In the genomic region with DNA sequence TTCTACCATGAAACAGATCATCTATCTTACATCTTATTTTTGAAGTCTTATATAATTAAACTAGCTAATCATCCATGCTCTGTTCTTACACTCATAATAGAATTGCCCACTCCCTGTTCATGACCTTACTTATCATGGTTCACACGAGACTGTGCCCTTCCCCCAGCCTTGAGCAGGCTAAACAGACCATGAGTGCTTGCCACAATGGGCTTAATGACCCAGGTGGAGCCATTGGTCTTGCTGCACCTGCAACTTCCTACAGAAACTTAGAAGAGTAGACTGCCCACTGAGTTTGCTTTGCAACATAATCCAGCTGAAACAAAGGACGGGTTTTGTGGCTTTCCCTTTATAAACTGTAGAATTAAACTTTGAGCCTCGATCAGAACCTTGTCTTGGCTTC, we compare ENCODE assay signal across 24 mouse cellular contexts. TPM values are rescaled to one million over a fixed set of nuclear protein-coding genes. Genes with fewer than 3 reads are reported as not detected.
DNase-seq lines count a peak whose midpoint lies in the region; TF ChIP-seq lines count a peak whose summit lies in the region.
"Had no signal": no experiment of that assay in that cellular context is flagged by ENCODE, and none has a peak within 500 bp of the region (broad histone marks: within the 10 kb centered on the region; RNA-seq: fewer than 3 reads in every experiment).

No protein-coding gene starts in this region.

- no peak overlapping the region for H3K27ac ChIP-seq in ES-E14 (ENCODE audit: insufficient read depth, low read depth, low read length, poor library complexity, severe bottlenecking)
- no peak overlapping the region for H3K27ac ChIP-seq in cerebellum, adult 2 months (ENCODE audit: insufficient read depth, low read length)
- H3K27ac ChIP-seq: embryonic facial prominence, embryonic 10.5 days; embryonic facial prominence, embryonic 12.5 days; forebrain, embryonic 13.5 days; forebrain, embryonic 15.5 days had no signal

- no peaks in the 10 kb centered on the region for H3K36me3 ChIP-seq in ES-E14 (ENCODE audit: control insufficient read depth, insufficient read depth, low read length, poor library complexity, severe bottlenecking)
- H3K36me3 ChIP-seq: embryonic facial prominence, embryonic 10.5 days; embryonic facial prominence, embryonic 12.5 days; forebrain, embryonic 15.5 days had no signal

- H3K4me3 ChIP-seq in ES-E14 (ENCODE audit: insufficient read depth in 1 of 2, low read depth in 1 of 2, low read length in 2 of 2, poor library complexity in 1 of 2, severe bottlenecking in 1 of 2), result no peak overlapping the region
- H3K4me3 ChIP-seq in cerebellum, adult 2 months (replicated peaks; ENCODE audit: insufficient read depth, low read depth, low read length), result no peak overlapping the region
- H3K4me3 ChIP-seq: embryonic facial prominence, embryonic 10.5 days; embryonic facial prominence, embryonic 12.5 days; forebrain, embryonic 13.5 days; forebrain, embryonic 15.5 days had no signal

- H3K27me3 ChIP-seq in cerebellum, adult 2 months (ENCODE audit: control insufficient read depth, insufficient read depth, low read length), result no peaks in the 10 kb centered on the region
- H3K27me3 ChIP-seq: CH12.LX; embryonic facial prominence, embryonic 12.5 days; forebrain, embryonic 13.5 days; forebrain, embryonic 15.5 days had no signal

- no peak for TF ChIP-seq CTCF in cerebellum, adult 2 months (IDR thresholded peaks at IDR 0.05; ENCODE audit: borderline replicate concordance, insufficient read depth, low read depth, low read length)

- 46% methylated on average over 3 of the region's 3 CpGs for WGBS in cerebellum, adult 2 months

- peak; percentile 66 for DNase-seq in heart, adult 11 months
- DNase-seq in heart, adult 8-10 months (ENCODE audit: low spot score), result no peak
- DNase-seq in ES-E14 (ENCODE audit: low read depth, low spot score) (peak; percentile 30), ZHBTc4 (ENCODE audit: low read depth, low spot score) (peak; percentile 69)
- DNase-seq in left cerebral cortex, postnatal 10 days (ENCODE audit: extremely low spot score in 1 of 2, low spot score in 2 of 2), result no peak
- DNase-seq in cerebellum, adult 2 months, result no peak
- DNase-seq: adrenal gland, adult 2 months; adrenal gland, postnatal 10 days; adrenal gland, postnatal 25 days; B cell, adult 2 months; cerebellum, adult 11 months; cerebellum, adult 18-20 months; cerebellum, adult 9-10 months; cerebellum, postnatal 10 days; cerebellum, postnatal 25 days; forebrain, postnatal 0 days had no signal

- H3K4me1 ChIP-seq in ES-E14 (ENCODE audit: control insufficient read depth in 2 of 2, insufficient read depth in 2 of 2, low read length in 2 of 2, poor library complexity in 1 of 2), result peaks cover 9 to 10% of the 10 kb centered on the region in 2 experiments; a peak in 3 of 4 replicates
- no peaks in the 10 kb centered on the region for H3K4me1 ChIP-seq in cerebellum, adult 2 months (ENCODE audit: control insufficient read depth, insufficient read depth, low read length)
- H3K4me1 ChIP-seq: embryonic facial prominence, embryonic 10.5 days; embryonic facial prominence, embryonic 12.5 days; forebrain, embryonic 13.5 days; forebrain, embryonic 15.5 days had no signal

- no peaks in the 10 kb centered on the region for H3K9me3 ChIP-seq in ES-E14 (ENCODE audit: control insufficient read depth, insufficient read depth, low read depth, low read length)
- H3K9me3 ChIP-seq: embryonic facial prominence, embryonic 12.5 days; forebrain, embryonic 15.5 days had no signal

- no peak overlapping the region for H3K9ac ChIP-seq in ES-E14 (ENCODE audit: insufficient read depth, low read depth, low read length, poor library complexity, severe bottlenecking)
- H3K9ac ChIP-seq: embryonic facial prominence, embryonic 12.5 days; forebrain, embryonic 13.5 days; forebrain, embryonic 15.5 days; forebrain, postnatal 0 days had no signal

- in situ Hi-C loops in ES-E14 (cut with MboI; ENCODE audit: low sequenced_read_pairs in 2 of 2, unreplicated experiment in 2 of 2), result no loop called here

- TF ChIP-seq POLR2A in cerebellum, adult 2 months (IDR thresholded peaks at IDR 0.05; ENCODE audit: borderline replicate concordance, insufficient read depth, low read length), result no peak

- intact Hi-C loops in left cerebral cortex, postnatal 10 days (cut with DNase I), result no loop called here

TF ChIP-seq in ES-E14, 5 proteins besides CTCF, POLR2A, EP300 and RAD21:
- TF ChIP-seq CHD2 (IDR thresholded peaks at IDR 0.05; ENCODE audit: low read depth, low read length), result 0 out of 2 replicates have a peak, but pooled peaks have one; percentile 36
- TF ChIP-seq MAFK (IDR thresholded peaks at IDR 0.05; ENCODE audit: insufficient read depth, low read depth, low read length), result no peak

RNA-seq across cellular contexts. Expression of a gene that starts 22.5 kb away (rescaled TPM):
- not detected for total RNA-seq in heart, adult 8-10 months (2022)
- 0.48 and 0.98 TPM in 2 replicates for total RNA-seq in ES-E14 (2012; rRNA removed)
- total RNA-seq in left cerebral cortex, postnatal 10 days (2021), result not detected
- 0.21 TPM in 1 of 2 replicates, not detected in the other for polyA plus RNA-seq in cerebellum, adult 2 months (2012; rRNA removed)
- total RNA-seq: adrenal gland, postnatal 25 days; forebrain, postnatal 0 days; MEL had no signal
- polyA plus RNA-seq: adrenal gland, adult 2 months; CD4-positive, CD25-positive, alpha-beta regulatory T cell, adult 4 months; cortical plate, adult 2 months had no signal

Comparison
In these comparisons a context has a peak if more than half of its experiments do, and no peak if none do; other contexts are left out.
1. DNase-seq: peak in heart, adult 11 months (single experiment), ES-E14 (single experiment) and ZHBTc4 (single experiment); none in heart, adult 8-10 months (single experiment), left cerebral cortex, postnatal 10 days (0 of 2) and cerebellum, adult 2 months (0 of 2).